Mouse (Mus musculus): ENCODE measurements at regions not wholly inside any gene's neighbourhood (a gene's known extent, or its start where the extent isn't known, plus 50 kb on each side); places are given as distances from the start of the nearest gene placed in this dataset.

- Histone ChIP-seq H3K27ac (ENCODE audit: control insufficient read depth, low read depth, low read length) (no peak overlapping the region), H3K4me1 (ENCODE audit: control insufficient read depth in 1 of 2, insufficient read depth in 2 of 2, low read length in 2 of 2) (no peaks in the 10 kb centered on the region), H3K79me2 (ENCODE audit: control insufficient read depth, insufficient read depth, low read length, poor library complexity) (no peaks in the 10 kb centered on the region), H3K9ac (ENCODE audit: control insufficient read depth, low read depth, low read length, poor library complexity, severe bottlenecking) (no peak overlapping the region), H3K27me3 (ENCODE audit: control insufficient read depth in 1 of 2, insufficient read depth in 2 of 2, low read length in 2 of 2) (peaks cover 0 to 3% of the 10 kb centered on the region in 2 experiments; a peak in 2 of 4 replicates), H3K4me3 (ENCODE audit: control insufficient read depth in 1 of 2, insufficient read depth in 1 of 2, low read depth in 2 of 2, low read length in 2 of 2) (no peak overlapping the region), H3K36me3 (ENCODE audit: control insufficient read depth in 1 of 2, insufficient read depth in 2 of 2, low read length in 2 of 2) (no peaks in the 10 kb centered on the region), H3K9me3 (replicated peaks; ENCODE audit: insufficient read depth, low read length) (no peaks in the 10 kb centered on the region)
- DNase-seq (ENCODE audit: low read depth, low spot score): no peak
- no peak for TF ChIP-seq TBP (IDR thresholded peaks at IDR 0.05; ENCODE audit: low read depth, low read length)
- TF ChIP-seq MXI1 (IDR thresholded peaks at IDR 0.05; ENCODE audit: low read depth, low read length): no peak
- no peak for TF ChIP-seq ZNF384 (IDR thresholded peaks at IDR 0.05; ENCODE audit: low read depth, low read length)
- TF ChIP-seq ZKSCAN1 (IDR thresholded peaks at IDR 0.05; ENCODE audit: low read depth, low read length): no peak
- no peak for TF ChIP-seq USF1 (IDR thresholded peaks at IDR 0.05; ENCODE audit: low read depth, low read length)
- TF ChIP-seq MAX (IDR thresholded peaks at IDR 0.05; ENCODE audit: low read length): no peak
- TF ChIP-seq HCFC1 (IDR thresholded peaks at IDR 0.05; ENCODE audit: low read depth, low read length): no peak
- TF ChIP-seq MYB (IDR thresholded peaks at IDR 0.05; ENCODE audit: low read depth, low read length): no peak
- TF ChIP-seq KAT2A (conservative IDR thresholded peaks at IDR 0.05; ENCODE audit: low read depth, low read length): no peak
- no peak for TF ChIP-seq NELFE (IDR thresholded peaks at IDR 0.05; ENCODE audit: low read depth, low read length)
- no peak for TF ChIP-seq ZC3H11A (IDR thresholded peaks at IDR 0.05; ENCODE audit: low read depth, low read length)
- no peak for TF ChIP-seq NRF1 (IDR thresholded peaks at IDR 0.05; ENCODE audit: insufficient read depth, low read depth, low read length, poor library complexity, severe bottlenecking)
- TF ChIP-seq TCF12 (IDR thresholded peaks at IDR 0.05; ENCODE audit: low read depth, low read length): no peak
- TF ChIP-seq POLR2AphosphoS5 (IDR thresholded peaks at IDR 0.05; ENCODE audit: borderline replicate concordance, low read depth, low read length): no peak
Observed at GRCm38 (mm10) chr10:8114530-8114929, 158.5 kb upstream of the Tab2 start.

- Histone ChIP-seq H3K79me2 (ENCODE audit: control insufficient read depth, insufficient read depth, low read length, poor library complexity) (no peaks in the 10 kb centered on the region), H3K27ac (ENCODE audit: control insufficient read depth, low read depth, low read length) (no peak overlapping the region)
Observed at GRCm38 (mm10) chr10:8100489-8100888, 144.5 kb upstream of the Tab2 start.

More at GRCm38 (mm10) chr10:8100489-8100888, 144.5 kb upstream of the Tab2 start:
- H3K9me3 ChIP-seq (replicated peaks; ENCODE audit: insufficient read depth, low read length): no peaks in the 10 kb centered on the region
- TF ChIP-seq E2F4 (IDR thresholded peaks at IDR 0.05; ENCODE audit: borderline replicate concordance, low read depth, low read length): no peak
- TF ChIP-seq MEF2A (IDR thresholded peaks at IDR 0.05; ENCODE audit: extremely low read depth, insufficient replicate concordance, low read depth, low read length, poor library complexity, severe bottlenecking): no peak
- TF ChIP-seq POLR2AphosphoS5 (IDR thresholded peaks at IDR 0.05; ENCODE audit: borderline replicate concordance, low read depth, low read length): no peak
- no peak for TF ChIP-seq MYC (IDR thresholded peaks at IDR 0.05; ENCODE audit: low read depth, low read length)
- no peak for TF ChIP-seq MXI1 (IDR thresholded peaks at IDR 0.05; ENCODE audit: low read depth, low read length)
- no peak for TF ChIP-seq JUND (IDR thresholded peaks at IDR 0.05; ENCODE audit: low read depth, low read length)
- no peak for TF ChIP-seq MYB (IDR thresholded peaks at IDR 0.05; ENCODE audit: low read depth, low read length)
- TF ChIP-seq POLR2A (IDR thresholded peaks at IDR 0.05; ENCODE audit: control insufficient read depth in 1 of 2, insufficient read depth in 1 of 2, low read depth in 1 of 2, low read length in 2 of 2, poor library complexity in 1 of 2): no peak
- no peak for TF ChIP-seq ZMIZ1 (IDR thresholded peaks at IDR 0.05; ENCODE audit: low read depth, low read length)
- no peak for TF ChIP-seq ETS1 (IDR thresholded peaks at IDR 0.05; ENCODE audit: low read depth, low read length)
- no peak for TF ChIP-seq ZNF384 (IDR thresholded peaks at IDR 0.05; ENCODE audit: low read depth, low read length)
- TF ChIP-seq SIN3A (IDR thresholded peaks at IDR 0.05; ENCODE audit: low read length): no peak
- no peak for TF ChIP-seq MAZ (IDR thresholded peaks at IDR 0.05; ENCODE audit: low read depth, low read length)
- no peak for TF ChIP-seq UBTF (IDR thresholded peaks at IDR 0.05; ENCODE audit: borderline replicate concordance, insufficient read depth, low read depth, low read length)
- H3K27me3 ChIP-seq (ENCODE audit: control insufficient read depth in 1 of 2, insufficient read depth in 2 of 2, low read length in 2 of 2): no peaks in the 10 kb centered on the region; a peak in 1 of 4 replicates
- DNase-seq (ENCODE audit: low read depth, low spot score): no peak
- H3K9ac ChIP-seq (ENCODE audit: control insufficient read depth, low read depth, low read length, poor library complexity, severe bottlenecking): no peak overlapping the region
- no peaks in the 10 kb centered on the region for H3K4me1 ChIP-seq (ENCODE audit: control insufficient read depth in 1 of 2, insufficient read depth in 2 of 2, low read length in 2 of 2)
- no peaks in the 10 kb centered on the region for H3K36me3 ChIP-seq (ENCODE audit: control insufficient read depth in 1 of 2, insufficient read depth in 2 of 2, low read length in 2 of 2)
- H3K4me3 ChIP-seq (ENCODE audit: control insufficient read depth in 1 of 2, insufficient read depth in 1 of 2, low read depth in 2 of 2, low read length in 2 of 2): no peak overlapping the region

Data from MEL (cell line).